Mouse (Mus musculus) neural tube, embryonic 14.5 days (tissue): ENCODE results near the gene Kcnd3. TPM values are rescaled to one million over a fixed set of nuclear protein-coding genes. Genes with fewer than 3 reads are reported as not detected.

Source experiments
- ATAC-seq: fragments of 200-750 bp; cut with Nextera tagmentation; 2 replicates; pipeline ENCODE4 v1.8.0; 2017; ENCODE audit warnings: low read depth, mild to moderate bottlenecking, moderate TSS enrichment, moderate library complexity
- H3K27ac ChIP-seq: fragments of 300-500 bp; sonication (generic); 2 replicates; pipeline ENCODE4 v1.5.1; 2014; ENCODE audit warnings: low read depth, mild to moderate bottlenecking, control low read depth, low read length, moderate library complexity, mixed read lengths
- H3K27me3 ChIP-seq: fragments of 300-500 bp; sonication (generic); 2 replicates; pipeline ENCODE4 v1.6.1; 2014; ENCODE audit warnings: low read length; ENCODE audit not compliant: control insufficient read depth, insufficient read depth
- H3K36me3 ChIP-seq: fragments of 300-500 bp; sonication (generic); 2 replicates; pipeline ENCODE4 v1.6.1; 2014; ENCODE audit warnings: low read length, mixed read lengths; ENCODE audit not compliant: control insufficient read depth, insufficient read depth
- H3K4me1 ChIP-seq: fragments of 300-500 bp; sonication (generic); 2 replicates; pipeline ENCODE4 v1.6.1; 2014; ENCODE audit warnings: low read length; ENCODE audit not compliant: control insufficient read depth, insufficient read depth
- H3K4me2 ChIP-seq: fragments of 300-500 bp; sonication (generic); 2 replicates; pipeline ENCODE4 v1.6.1; 2014; ENCODE audit warnings: mild to moderate bottlenecking, low read depth, low read length, control low read depth
- H3K4me3 ChIP-seq: fragments of 300-500 bp; sonication (generic); 2 replicates; pipeline ENCODE4 v1.5.1; 2014; ENCODE audit warnings: low read depth, low read length, control low read depth, mixed read lengths
- H3K9ac ChIP-seq: fragments of 300-500 bp; sonication (generic); replicated peaks from 2 replicates; pipeline ENCODE4 v1.6.1; 2014; ENCODE audit warnings: low read depth, mild to moderate bottlenecking, control low read depth, low read length, mixed read lengths
- H3K9me3 ChIP-seq: fragments of 300-500 bp; sonication (generic); 2 replicates; pipeline ENCODE4 v1.6.1; 2016; ENCODE audit warnings: low read length; ENCODE audit not compliant: control insufficient read depth
- WGBS: fragments of 180-500 bp; shearing (Covaris S2); extraction: QIAGEN DNeasy Blood & Tissue Kit; methylation state at CpG from one replicate; pipeline ENCODE4 v1.1.7; 2014; 5-methylcytosine and 5-hydroxymethylcytosine counted together
- polyA plus RNA-seq: library from polyadenylated mRNA; unstranded; fragments of >200 nt; fragmentation: Nextera tagmentation; extraction: Ambion mirVana; gene quantifications from 2 replicates; pipeline ENCODE4 v1.2.1, GENCODE M21; 2014

Gene Kcnd3
- polyA plus RNA-seq, 1 experiment from 2014 or later = 11.6 TPM

DNA sequence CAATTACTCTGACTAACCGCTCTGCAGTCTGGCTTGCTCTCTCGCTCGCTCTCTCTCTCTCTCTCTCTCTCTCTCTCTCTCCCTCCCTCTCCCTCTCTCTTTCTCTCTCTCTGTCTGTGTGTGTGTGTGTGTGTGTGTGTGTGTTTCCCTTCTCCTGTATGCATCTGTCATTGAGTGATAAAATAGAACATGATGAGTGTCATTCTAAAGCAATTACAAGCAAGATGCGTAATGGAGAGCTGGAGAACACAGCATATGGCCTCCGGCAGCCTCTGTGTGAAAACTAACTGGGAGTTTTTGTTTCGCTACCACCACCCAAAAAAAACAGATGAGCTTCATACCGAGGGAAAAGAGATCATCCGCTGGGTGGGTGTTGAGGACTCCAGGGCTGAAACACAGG lies 29.3 kb downstream of the Kcnd3 start:
- Histone ChIP-seq H3K36me3 (no peaks in the 10 kb centered on the region), H3K4me3 (no peak overlapping the region), H3K4me2 (no peak overlapping the region), H3K27me3 (no peaks in the 10 kb centered on the region), H3K9me3 (no peaks in the 10 kb centered on the region), H3K27ac (peak overlapping the region; percentile 22; the same call in 1 of the 2 replicates), H3K4me1 (peaks cover 11% of the 10 kb centered on the region; the same call in 1 of the 2 replicates), H3K9ac (no peak overlapping the region)
- 0 out of 2 replicates have a peak, but pooled peaks have one; percentile 13 for ATAC-seq
- 46% methylated on average over 8 of the region's 8 CpGs for WGBS

DNA sequence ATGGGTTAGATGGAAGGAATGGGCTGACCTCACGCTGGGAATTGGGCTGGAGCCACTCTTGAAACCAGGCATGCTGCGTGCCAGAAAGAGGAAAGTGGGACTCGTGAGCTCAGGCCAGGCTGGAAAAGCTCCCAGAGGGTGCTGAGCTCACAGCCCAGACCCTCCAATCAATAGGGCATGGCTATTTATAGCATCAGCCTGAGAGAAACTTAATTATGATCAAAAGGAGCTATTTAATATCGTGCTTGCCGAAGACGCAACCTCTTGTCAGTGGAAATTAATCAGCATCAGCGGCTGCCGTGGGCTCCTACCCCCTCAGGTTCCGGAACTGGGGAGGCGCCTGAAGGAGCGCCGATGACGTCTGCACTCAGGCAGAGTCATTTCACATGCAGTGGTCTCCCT lies 31.5 kb downstream of the Kcnd3 start:
- Histone ChIP-seq H3K9me3 (no peaks in the 10 kb centered on the region), H3K27me3 (no peaks in the 10 kb centered on the region), H3K36me3 (no peaks in the 10 kb centered on the region), H3K4me1 (peaks cover 11% of the 10 kb centered on the region; the same call in 1 of the 2 replicates), H3K4me2 (no peak overlapping the region; the same call in 1 of the 2 replicates), H3K4me3 (no peak overlapping the region), H3K9ac (no peak overlapping the region), H3K27ac (no peak overlapping the region)
- 40% methylated on average over 13 of the region's 13 CpGs for WGBS
- peak; percentile 29 for ATAC-seq

DNA sequence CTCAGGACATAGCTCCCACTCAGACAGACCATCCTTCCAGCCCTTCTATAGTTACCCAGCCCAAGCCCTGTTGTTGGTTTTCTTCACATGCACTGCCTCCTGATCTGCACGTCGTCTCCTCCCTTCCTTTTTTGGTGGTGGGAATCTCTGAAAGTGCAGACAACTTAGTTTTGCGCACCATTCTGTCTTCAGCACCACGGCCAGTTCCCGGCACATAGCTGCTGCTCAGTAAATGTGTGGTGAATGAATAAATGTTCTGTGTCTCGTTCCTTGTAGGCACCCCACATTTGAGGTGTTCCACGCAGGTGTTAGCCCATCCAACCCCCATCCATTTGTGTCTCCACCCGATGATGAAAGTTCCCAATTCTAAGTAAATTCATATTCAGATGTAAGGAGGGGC lies 35.0 kb downstream of the Kcnd3 start:
- no peaks in the 10 kb centered on the region for H3K4me1 ChIP-seq
- H3K27ac ChIP-seq = no peak overlapping the region
- H3K9ac ChIP-seq = no peak overlapping the region
- H3K4me2 ChIP-seq = no peak overlapping the region
- no peaks in the 10 kb centered on the region for H3K36me3 ChIP-seq
- no peak for ATAC-seq
- no peaks in the 10 kb centered on the region for H3K9me3 ChIP-seq
- WGBS = 54% methylated on average over 8 of the region's 8 CpGs
- H3K4me3 ChIP-seq = no peak overlapping the region
- H3K27me3 ChIP-seq = no peaks in the 10 kb centered on the region

DNA sequence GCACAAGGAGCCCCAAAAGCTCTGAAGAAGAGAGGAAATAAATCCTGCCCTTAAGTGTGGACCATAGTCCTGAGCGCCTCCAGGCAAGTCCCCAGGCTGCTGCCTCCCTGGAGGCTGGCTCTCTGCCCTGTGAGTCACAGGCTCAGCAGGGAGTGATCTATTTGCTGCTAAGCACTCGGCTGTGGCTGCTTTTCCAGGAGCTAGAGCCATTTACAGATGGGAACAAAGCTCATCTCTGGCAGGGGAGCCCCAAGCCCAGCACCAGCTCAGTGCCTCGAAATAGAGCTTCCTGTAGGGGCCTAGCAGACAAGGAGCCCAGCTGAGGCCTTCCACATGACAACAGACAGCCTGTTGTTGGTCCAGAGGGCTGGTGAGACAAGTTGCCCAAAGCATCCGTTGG lies 37.5 kb downstream of the Kcnd3 start:
- Histone ChIP-seq H3K27ac (no peak overlapping the region), H3K36me3 (no peaks in the 10 kb centered on the region), H3K4me2 (no peak overlapping the region), H3K9me3 (no peaks in the 10 kb centered on the region), H3K27me3 (no peaks in the 10 kb centered on the region), H3K4me1 (no peaks in the 10 kb centered on the region), H3K4me3 (no peak overlapping the region), H3K9ac (no peak overlapping the region)
- 17% methylated on average over 4 of the region's 4 CpGs for WGBS
- peak; percentile 58 for ATAC-seq

DNA sequence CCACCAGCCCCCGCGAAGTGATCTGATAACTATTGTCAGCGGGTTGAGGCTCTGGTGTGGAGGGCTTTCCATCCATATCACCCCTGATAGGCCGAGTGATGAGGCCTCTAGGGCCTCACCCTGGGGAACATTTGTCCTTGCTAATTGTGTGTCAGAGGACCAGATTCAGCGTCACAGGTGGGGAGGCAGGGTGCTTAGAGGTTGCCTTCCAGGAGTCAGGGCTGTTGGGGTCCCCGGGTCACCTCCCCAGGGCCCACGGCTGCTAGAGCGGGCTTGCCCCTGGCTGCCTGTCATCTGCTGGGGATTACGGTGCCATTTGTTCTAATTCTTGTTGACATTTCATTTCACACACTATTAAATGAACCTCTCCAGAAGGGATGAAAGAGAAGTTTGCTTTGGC lies 42.8 kb downstream of the Kcnd3 start:
- no peak overlapping the region for H3K9ac ChIP-seq
- 53% methylated on average over 9 of the region's 9 CpGs for WGBS
- H3K4me2 ChIP-seq = no peak overlapping the region
- H3K27ac ChIP-seq = no peak overlapping the region
- H3K9me3 ChIP-seq = no peaks in the 10 kb centered on the region
- no peaks in the 10 kb centered on the region for H3K36me3 ChIP-seq
- H3K4me1 ChIP-seq = peaks cover 6% of the 10 kb centered on the region; the same call in 1 of the 2 replicates
- no peak overlapping the region for H3K4me3 ChIP-seq
- no peak for ATAC-seq
- no peaks in the 10 kb centered on the region for H3K27me3 ChIP-seq

DNA sequence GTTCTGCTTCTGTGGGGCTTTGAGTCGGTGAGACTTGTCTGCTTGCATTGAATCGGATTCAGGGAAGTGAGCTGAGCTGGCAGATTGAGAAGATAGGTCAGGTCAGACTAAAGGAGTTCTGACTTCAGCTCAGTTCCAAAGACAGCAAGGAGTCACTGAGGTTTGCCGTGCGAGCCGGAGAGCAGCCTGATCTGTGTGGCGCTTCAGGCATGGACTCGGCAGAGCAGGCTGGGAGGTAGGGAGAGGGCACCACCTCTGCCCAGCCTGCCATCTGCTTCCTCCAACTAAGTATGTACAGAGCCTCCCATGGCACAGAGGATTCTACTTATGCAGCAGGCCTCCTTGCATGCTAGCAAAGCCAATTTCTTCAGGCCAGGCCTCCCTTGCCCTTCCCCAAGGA lies 44.1 kb downstream of the Kcnd3 start:
- WGBS = 81% methylated on average over 7 of the region's 7 CpGs
- no peaks in the 10 kb centered on the region for H3K9me3 ChIP-seq
- H3K9ac ChIP-seq = no peak overlapping the region
- H3K4me1 ChIP-seq = peaks cover 6% of the 10 kb centered on the region; the same call in 1 of the 2 replicates
- no peak overlapping the region for H3K4me2 ChIP-seq
- no peak overlapping the region for H3K27ac ChIP-seq
- no peaks in the 10 kb centered on the region for H3K36me3 ChIP-seq
- no peaks in the 10 kb centered on the region for H3K27me3 ChIP-seq
- no peak for ATAC-seq
- H3K4me3 ChIP-seq = no peak overlapping the region

DNA sequence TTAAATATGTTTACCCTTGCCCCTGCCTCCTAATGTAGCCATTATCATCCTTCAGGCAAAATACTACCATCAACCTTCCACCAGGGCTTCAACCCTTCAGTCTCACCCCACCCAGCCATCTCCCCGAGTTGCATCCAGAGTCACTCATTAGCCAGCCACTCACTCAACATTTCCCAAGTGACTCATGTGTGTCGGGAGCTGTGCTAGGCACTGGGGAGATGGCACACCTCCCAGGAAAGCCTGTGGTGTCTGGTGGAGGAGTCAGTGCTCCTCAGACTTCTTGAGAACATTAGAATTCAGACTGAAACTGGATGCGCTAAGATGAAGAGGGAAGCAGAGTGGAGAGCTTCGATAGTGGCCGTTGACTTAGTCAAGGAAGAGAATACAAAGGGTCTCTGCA lies 44.8 kb downstream of the Kcnd3 start:
- Histone ChIP-seq H3K36me3 (no peaks in the 10 kb centered on the region), H3K9ac (no peak overlapping the region), H3K27ac (no peak overlapping the region), H3K4me1 (peaks cover 6% of the 10 kb centered on the region; the same call in 1 of the 2 replicates), H3K4me2 (no peak overlapping the region), H3K4me3 (no peak overlapping the region), H3K9me3 (no peaks in the 10 kb centered on the region), H3K27me3 (no peaks in the 10 kb centered on the region)
- no peak for ATAC-seq
- WGBS = 90% methylated on average over 5 of the region's 5 CpGs

DNA sequence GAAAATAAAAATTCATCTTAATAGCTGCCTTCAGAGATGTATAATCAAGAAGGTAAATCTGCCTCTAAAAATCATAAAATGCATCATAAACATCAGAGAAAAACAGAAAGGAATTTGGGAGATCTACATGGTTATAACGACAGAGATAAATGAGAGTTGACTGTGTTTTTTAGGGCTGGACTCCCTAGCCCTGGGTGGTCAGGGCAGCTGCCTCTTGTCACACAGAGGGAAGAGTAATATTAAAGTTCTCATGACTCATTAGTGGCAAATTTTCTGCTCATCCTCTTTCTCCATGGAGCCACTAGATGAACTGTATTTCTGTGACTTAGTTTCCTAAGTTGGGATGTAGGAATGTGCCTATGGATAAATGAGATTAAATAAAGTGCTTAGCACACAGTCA lies 48.9 kb downstream of the Kcnd3 start:
- H3K4me1 ChIP-seq = 0 out of 2 replicates have a peak, but pooled peaks cover 6% of the 10 kb centered on the region
- no peak overlapping the region for H3K4me2 ChIP-seq
- WGBS = 81% methylated on average over 1 of the region's 1 CpGs
- no peaks in the 10 kb centered on the region for H3K27me3 ChIP-seq
- H3K9ac ChIP-seq = no peak overlapping the region
- no peaks in the 10 kb centered on the region for H3K36me3 ChIP-seq
- H3K9me3 ChIP-seq = no peaks in the 10 kb centered on the region
- H3K4me3 ChIP-seq = no peak overlapping the region
- no peak for ATAC-seq
- no peak overlapping the region for H3K27ac ChIP-seq

DNA sequence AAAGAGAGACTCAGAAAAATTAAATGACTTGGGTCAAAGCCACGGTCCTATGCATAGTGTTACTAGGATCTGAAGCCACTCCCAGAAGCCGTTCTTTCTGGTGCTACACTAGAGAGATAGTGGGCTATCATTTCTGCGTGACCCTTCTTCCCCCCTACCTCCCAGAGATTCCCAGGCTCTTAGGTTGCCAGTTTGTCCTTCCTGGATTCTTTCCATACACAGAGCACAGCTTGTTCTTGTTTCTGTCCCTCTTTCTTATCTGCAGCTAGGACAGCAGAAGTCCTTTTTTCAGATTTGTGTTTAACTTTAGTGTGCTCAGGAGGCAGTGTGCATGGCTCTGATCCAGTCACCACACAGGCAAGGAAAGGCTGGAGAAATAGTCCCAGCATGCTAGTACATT lies 52.1 kb downstream of the Kcnd3 start:
- WGBS = 90% methylated on average over 3 of the region's 3 CpGs
- no peak overlapping the region for H3K9ac ChIP-seq
- H3K36me3 ChIP-seq = no peaks in the 10 kb centered on the region
- H3K9me3 ChIP-seq = no peaks in the 10 kb centered on the region
- no peak for ATAC-seq
- peaks cover 9% of the 10 kb centered on the region; the same call in 1 of the 2 replicates for H3K4me1 ChIP-seq
- H3K27ac ChIP-seq = no peak overlapping the region
- no peak overlapping the region for H3K4me3 ChIP-seq
- H3K4me2 ChIP-seq = no peak overlapping the region
- H3K27me3 ChIP-seq = no peaks in the 10 kb centered on the region
